ENCODE assay signal across 1 mouse cellular context in genomic region chr11:118248150-118249011, GRCm38 (mm10).
TF ChIP-seq lines count a peak whose summit lies in the region.

Gene Cyth1, minus strand, starts transcription at chr11:118248592.

TF ChIP-seq in MEL, 35 proteins besides CTCF, POLR2A, EP300 and RAD21 (continued from another document):
- TF ChIP-seq MAX (IDR thresholded peaks at IDR 0.05; ENCODE audit: low read length) (peak; percentile 71), TCF12 (IDR thresholded peaks at IDR 0.05; ENCODE audit: low read depth, low read length) (peak; percentile 68), CHD1 (IDR thresholded peaks at IDR 0.05; ENCODE audit: low read depth, low read length) (no peak), ZNF384 (IDR thresholded peaks at IDR 0.05; ENCODE audit: low read depth, low read length) (no peak)
